Mouse (Mus musculus) adrenal gland, adult 8-10 months (tissue): ENCODE measurements around the gene Gnaq. TPM values are rescaled to one million over a fixed set of nuclear protein-coding genes. Genes with fewer than 3 reads are reported as not detected.

Source experiments
- DNase-seq: peaks from one replicate; pipeline ENCODE4 v3.0.0; 2022
- microRNA-seq, 2 experiments: library from miRNA; unstranded; fragments of <30 nt; microRNA quantifications; one replicate each; pipeline ENCODE4 v1.2.0; 2022
- total RNA-seq, 4 experiments: library from RNA; stranded (reverse); gene quantifications; 2 replicates each; pipeline ENCODE4 v1.2.4; 2022

Gene Gnaq
- total RNA-seq, 4 experiments from 2014 or later = 50.3 to 63.4 (median 58.1) TPM

DNA sequence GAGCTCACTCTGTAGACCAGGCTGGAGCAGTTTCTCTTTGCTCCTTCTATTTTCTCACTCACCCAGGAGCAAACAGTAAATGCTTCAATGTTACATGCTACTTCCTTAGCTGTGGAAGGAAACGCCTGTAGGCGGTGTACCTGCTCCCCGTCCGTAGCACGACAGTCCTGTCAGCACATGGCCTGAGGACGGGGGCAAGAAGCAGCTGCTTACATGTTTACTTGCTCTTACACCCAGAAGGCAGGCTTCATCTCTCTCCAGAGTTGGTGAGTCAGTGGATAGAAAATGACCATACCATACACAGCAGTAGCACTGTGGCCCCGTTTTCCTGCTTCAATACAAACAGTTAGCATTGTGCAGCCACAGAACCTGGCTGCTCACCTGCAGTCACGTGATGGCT is 247.1 kb downstream of the Gnaq start:
- DNase-seq = no peak

DNA sequence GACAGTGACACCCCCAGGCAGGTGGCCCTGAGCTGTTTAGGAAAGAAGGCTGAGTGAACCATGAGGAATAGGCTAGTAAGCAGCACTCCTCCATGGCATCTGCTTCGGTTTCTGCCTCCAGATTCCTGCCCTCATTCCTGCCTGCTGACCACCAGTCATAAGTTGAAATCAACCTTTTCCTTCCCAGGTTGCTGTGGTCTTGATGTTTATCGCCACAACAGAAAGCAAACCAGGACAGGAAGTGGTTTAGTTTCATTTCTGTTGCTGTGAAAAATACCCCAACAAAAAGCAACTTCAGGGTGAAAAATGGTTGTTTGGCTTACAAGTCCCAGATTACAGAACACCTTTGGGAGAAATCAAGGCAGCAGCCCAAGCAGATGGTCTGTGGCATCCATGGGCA is 249.8 kb downstream of the Gnaq start:
- DNase-seq = no peak

DNA sequence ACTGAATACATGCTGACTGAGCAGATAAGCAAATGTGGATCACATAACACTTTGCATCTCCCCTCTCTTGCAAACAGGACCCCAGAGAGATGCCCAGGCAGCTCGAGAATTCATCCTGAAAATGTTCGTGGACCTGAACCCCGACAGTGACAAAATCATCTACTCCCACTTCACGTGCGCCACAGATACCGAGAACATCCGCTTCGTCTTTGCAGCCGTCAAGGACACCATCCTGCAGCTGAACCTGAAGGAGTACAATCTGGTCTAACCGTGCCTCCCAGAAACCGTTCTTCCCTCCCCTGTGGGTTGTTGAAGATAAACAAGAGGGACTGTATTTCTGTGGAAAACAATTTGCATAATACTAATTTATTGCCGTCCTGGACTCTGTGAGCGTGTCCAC is 250.5 kb downstream of the Gnaq start:
- DNase-seq = no peak

DNA sequence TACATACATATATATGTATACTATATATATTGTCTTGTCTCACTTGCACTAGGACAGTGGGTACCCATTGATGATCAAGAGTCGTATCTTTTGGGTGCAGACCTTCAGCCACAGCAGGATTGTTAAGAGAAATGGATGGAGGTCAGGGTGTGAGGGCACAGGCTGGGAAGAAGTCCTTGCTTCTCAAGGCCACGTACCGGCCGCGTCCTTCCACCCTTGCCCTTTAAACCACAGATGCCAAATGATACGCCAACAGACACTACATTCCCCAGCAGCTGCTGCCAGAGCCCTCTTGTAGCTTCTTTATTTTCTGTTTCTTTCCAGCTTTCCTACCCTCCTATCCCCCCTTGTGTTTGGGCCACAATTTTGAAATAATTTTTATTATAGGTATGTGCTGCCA is 251.5 kb downstream of the Gnaq start:
- DNase-seq = peak; percentile 60

DNA sequence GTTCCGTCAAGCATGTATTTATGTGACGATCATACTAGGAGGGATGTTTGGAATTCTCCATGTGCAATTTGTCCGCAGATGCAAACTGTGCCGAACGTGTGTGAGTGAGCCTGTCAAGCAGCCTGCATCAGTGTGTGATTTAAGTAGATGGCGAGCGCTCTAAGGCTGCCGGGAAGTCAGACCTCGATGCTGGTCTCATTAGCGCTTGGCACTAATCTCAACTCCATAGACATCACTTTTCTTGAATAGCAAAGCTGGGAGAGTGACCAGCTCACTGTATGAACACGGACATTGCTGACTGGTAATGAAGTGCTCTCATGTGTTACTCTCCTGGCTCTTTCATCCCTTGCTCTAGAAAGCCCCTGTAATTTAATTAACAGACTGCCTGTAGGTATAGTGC is 252.3 kb downstream of the Gnaq start:
- no peak for DNase-seq

DNA sequence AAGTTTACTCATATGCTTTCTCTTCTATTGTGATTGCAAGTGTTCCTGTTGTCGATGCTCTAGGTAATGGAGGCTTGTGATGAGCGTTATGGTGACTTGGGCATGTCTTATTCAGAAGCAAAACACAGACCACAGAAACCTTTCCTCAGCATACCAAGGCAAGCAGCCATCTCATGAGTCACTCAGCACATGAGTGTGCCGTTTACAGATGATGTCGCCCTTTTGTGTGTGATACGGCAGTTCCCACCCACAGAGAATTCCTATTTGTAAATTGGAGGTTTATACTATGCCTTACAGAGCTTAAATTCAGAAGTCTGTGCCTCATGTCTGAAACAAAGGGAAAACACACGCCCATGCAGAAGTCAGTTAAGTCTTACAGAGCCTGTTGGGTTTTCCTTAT is 253.9 kb downstream of the Gnaq start:
- no peak for DNase-seq

DNA sequence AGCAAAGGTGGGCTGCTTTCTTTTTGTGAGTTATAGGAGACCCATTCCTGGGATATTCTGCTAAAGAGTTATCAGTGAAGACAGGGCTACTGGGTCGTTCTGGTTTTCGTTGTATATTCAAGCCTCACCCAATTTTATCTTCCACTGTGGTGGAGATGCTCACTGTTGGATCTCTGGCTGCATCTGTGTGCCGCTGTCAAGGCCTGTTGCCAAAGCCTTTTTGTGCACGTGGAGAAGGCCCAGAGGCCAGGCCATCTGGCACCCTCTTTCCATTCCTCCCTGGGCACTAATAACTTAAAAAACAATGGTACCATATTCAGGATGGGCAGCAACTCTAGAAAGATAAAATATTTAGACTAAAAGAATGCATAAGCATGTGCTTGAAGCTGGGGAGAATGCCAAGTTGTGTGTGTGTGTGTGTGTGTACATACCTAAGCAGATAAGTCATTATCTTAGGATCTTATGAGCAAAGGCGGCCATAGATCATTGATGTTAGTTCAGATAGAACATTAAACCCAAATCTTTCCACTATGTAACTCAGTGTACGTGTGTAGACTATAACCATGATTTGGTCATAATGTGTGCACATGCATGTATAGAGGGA is 257.7 kb downstream of the Gnaq start:
- no peak for DNase-seq

DNA sequence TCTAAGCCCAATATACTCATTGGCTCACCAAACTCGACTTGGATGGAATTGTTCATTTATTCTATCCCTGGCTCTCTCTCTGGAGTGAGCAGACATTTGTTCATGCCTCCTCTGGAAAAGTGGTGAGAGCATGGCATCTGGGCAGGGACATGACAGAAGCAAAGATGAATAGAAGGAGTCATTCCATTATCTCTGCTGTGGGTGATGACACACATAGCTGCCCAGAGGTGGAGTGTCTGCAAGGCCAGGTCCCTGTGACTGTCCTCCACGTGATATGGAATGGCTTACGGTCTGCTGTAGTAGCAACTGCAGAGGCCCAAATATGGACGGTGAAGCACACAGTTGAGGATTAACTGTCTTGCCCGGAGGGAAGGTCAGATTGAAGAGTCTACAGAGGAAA is 261.8 kb downstream of the Gnaq start:
- DNase-seq = peak; percentile 43

DNA sequence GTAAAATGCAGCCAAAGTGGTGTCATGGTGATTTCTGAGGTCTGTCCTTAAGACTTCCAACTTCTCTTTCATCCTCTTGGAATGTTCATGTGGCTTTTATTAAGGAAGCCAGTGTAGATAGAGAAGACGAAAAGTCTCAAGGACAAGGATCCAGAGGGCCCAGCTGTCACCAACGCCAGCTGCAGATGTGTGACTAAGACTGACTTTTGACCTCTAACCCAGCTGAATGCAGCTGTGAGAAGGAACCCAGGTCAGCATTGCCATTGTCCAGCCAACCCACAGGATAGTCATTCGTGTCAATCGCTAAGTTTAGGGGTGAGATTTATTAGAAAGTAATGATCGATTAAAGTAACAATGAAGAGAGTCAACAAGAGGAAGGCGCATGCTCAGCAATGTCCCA is 270.5 kb downstream of the Gnaq start:
- DNase-seq = no peak

DNA sequence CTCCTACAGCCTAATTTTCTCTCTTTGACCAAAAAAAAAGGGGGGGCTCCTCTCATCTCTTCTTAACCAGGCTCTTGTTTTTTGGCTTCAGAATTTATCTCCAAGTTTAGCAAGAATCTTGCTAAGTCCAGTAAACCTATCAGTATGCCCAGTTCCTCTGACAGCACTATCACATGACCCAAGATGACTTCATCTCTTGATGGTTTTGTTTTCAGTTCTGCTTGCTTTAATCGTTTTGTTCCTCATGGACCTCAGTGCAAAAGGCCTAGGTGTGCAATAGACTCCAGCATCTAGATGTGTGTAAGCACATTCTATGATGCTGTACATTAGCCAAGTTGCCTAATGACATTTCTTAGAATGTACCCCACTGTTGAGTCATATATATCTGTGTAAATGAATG is 275.1 kb downstream of the Gnaq start:
- DNase-seq = no peak

DNA sequence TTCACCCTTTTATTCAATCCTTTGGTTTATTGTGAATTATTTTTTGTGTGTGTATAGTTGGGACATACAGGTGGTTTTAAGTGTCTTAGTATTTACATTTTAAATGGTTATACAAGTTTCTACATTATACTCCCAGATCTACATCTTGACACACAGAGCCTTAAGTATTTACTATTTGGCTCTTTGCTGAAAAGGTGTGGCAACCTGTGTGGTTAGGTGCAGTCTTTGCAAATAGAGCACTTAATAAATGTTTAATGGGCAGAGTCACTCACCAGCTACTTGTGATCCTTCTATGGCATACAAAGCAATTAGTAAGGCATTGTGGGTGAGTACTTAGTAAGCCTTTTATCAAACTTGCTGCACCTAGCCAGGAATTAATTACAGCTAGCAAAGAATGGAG is 278.7 kb downstream of the Gnaq start:
- DNase-seq = no peak

DNA sequence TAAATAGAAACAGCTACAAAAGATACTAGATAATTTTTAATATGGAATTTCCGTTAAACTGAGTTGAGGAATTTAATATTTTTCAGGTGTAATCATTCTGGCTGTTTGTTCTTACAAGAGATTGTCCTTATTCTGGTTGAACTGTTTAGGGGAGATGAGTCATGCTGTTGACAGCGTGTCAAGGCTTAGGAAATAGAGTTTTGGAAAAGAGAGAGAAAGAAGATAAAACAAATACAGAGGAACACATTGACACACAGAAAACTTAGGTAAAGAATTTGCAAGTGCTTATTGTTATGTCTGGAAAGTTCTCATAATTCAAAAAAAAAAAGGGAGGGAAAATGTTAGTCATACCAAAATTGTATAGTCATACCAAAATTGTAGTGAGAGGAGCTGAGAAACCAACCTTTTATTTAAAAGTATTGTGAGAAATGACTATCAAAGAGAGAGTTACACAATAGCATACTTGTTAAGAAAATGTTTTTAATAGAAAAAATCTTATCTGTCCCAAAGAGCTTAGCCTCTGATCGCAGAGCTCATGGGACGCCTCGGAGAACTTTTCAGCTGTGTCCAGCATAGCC is 285.5 kb downstream of the Gnaq start:
- no peak for DNase-seq

DNA sequence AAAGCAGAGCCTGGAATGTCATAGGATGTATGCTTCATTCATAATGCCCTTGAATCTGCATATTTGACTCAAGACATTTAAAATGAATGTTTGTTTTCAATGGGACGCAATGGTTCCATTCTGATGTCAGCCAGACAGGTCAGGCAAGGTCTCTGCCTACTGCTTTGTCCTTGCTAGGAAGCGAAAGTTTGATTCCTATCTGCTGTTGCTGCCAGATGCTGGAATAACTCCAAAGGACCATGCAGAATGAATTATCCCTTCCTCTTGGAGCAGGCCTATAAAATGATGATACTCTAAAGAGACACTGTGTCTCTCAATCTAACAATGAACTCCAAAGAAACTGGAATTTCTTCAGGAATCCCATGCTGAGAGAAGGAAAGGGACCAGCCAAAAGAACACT is 293.0 kb downstream of the Gnaq start:
- peak; percentile 67 for DNase-seq

DNA sequence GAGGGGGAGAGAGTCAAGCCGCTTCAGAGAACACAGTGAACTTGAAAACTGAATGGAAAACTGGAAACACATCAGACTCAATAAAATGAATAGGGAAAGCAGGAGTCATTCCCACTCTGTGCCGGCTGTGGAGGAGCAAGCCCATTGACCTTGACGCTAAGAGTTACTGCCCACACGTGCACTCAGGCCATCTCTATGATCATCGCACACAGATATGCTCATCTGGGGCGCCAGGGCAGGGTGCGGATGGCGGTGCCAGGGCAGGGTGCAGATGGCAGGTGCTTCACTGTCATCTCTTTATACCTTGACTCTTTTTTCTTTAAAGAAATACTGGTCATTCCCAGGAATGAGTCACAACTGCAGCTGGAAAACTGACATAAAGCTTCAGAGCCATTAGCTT is 298.7 kb downstream of the Gnaq start:
- DNase-seq = no peak

DNA sequence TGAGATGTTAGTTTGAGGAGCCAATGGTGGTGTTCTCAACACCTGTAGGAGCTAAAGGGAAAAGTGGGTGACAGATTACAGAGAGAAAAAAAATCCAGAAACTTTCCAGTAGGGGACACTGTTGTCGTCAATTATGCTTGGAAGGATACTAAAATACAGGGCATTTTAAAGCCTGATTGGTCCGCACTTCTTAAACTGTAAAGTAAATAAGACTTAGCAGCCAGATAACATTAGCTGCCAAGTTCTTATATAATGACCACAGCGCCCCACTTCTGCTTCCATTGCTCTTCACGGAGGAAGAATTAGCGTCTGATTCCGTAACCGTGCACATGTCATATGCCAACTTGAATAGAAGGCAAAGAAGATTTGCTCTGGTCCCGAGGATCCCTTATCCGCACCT is 302.2 kb downstream of the Gnaq start:
- DNase-seq = no peak

DNA sequence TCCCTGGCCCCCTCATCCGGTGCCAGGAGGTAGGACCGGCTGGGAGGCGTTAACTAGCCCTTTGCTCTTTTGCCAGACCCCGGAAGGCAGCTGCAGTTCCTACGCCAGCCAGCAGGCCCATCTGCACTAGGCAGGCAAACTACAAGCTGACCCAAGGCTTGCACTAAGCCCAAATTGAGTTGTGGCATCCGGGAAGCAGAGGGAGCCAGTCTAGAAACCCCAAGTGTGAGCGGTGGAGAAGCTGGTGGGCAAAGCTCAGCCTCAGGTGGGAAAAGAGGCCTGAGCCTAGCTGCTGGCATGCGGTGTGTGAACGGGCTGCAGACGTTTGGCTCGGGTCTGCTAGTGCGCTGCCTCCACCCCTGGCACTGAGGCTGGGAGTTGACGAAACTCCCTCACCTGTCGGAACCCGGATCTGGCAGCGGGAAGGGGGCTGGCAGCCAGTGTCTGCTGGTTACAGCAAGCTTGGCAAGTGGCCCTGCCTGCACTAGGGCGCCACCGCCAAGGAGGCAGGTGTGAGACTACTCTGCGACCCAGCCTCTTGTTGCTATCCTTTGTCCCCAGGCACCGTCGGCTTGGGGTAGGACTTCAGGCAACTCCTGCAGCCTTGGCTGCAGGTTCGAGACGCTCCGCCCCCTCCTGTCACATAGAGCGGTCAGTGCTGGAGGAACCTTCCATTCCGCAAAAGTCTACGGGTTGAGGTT is 303.1 kb downstream of the Gnaq start, which contains the start of gene Gna14:
Gna14 (plus strand) TSS at position 232 of the 701 bp plus-strand sequence.
- DNase-seq = peak; percentile 64

DNA sequence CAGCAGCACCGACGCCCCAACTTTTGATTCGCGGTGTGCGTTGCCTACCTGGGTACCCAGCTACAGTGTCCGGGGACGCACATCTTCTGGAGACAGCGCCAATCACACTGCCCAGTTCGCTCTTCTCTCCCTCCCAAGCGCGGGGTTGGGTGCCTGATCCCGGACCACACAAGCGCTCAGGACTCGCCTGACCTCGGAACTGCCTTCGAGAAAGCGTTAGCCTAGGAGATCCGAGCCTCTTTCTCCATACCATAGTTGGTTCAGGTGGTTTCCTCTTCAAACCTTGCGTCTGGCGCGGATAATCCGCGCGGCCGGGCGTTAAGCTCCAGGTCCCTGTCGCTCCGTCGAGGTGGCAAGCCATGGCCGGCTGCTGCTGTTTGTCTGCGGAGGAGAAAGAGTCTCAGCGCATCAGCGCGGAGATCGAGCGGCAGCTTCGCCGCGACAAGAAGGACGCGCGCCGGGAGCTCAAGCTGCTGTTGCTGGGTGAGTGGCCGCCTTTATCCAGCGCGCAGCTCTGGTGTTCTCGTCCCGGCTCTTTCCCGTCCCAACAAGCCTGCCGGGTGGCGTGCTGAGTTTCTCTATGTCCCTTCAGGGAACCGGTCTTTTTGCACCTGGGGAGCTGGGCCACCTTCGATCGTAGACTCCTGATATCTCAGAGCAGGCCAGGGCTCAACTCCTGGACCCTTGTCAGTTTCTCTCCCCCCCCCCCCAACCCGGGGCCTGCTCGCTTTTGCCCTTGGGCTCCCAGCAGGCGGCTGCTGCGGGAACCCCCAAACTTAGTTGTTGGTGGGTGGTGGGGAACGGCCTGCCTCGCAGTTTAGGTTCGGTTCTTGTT is 303.9 kb downstream of the Gnaq start:
- no peak for DNase-seq

Small RNA genes within 50 kb of the gene (microRNA-seq; reads per million reads assigned to microRNA genes)
- 0 reads per million in 2 experiments for gene Mir496b

Other genes starting within 250 kb of the Gnaq start
- gene Psat1, start 185.5 kb upstream of the Gnaq start, total RNA-seq = 100 to 1,000 TPM in 1 of 4 experiments, 10 to 100 TPM in 3; 38.3 to 144 (median 66.5) TPM
- gene Cep78, start 147.8 kb upstream of the Gnaq start, total RNA-seq = 10 to 100 TPM in 2 of 4 experiments, 1 to 10 TPM in 2; 8.4 to 18.1 (median 11.0) TPM